Mouse (Mus musculus) stomach, postnatal 0 days (tissue): ENCODE data around the gene Cdt1. TPM values are rescaled to one million over a fixed set of nuclear protein-coding genes. Genes with fewer than 3 reads are reported as not detected.

Experiments
- ATAC-seq: fragments of 200-750 bp; cut with Nextera tagmentation; 2 replicates; pipeline ENCODE4 v1.8.0; 2017; ENCODE audit not compliant: low FRiP score, low TSS enrichment
- DNase-seq: peaks from one replicate; pipeline ENCODE4 v3.0.0-alpha.2; 2016; ENCODE audit warnings: low spot score
- H3K27ac ChIP-seq: fragments of 300-500 bp; sonication (generic); replicated peaks from 2 replicates; pipeline ENCODE4 v1.5.1; 2014; ENCODE audit warnings: mild to moderate bottlenecking, control low read depth
- H3K27me3 ChIP-seq: fragments of 300-500 bp; sonication (generic); 2 replicates; pipeline ENCODE4 v1.6.1; 2014; ENCODE audit warnings: low read length; ENCODE audit not compliant: control insufficient read depth, insufficient read depth
- H3K36me3 ChIP-seq: fragments of 300-500 bp; sonication (generic); 2 replicates; pipeline ENCODE4 v1.6.1; 2014; ENCODE audit warnings: low read length, mixed read lengths; ENCODE audit not compliant: control insufficient read depth, insufficient read depth
- H3K4me1 ChIP-seq: fragments of 300-500 bp; sonication (generic); replicated peaks from 2 replicates; pipeline ENCODE4 v1.6.1; 2014; ENCODE audit warnings: antibody characterized with exemption; ENCODE audit not compliant: control insufficient read depth, insufficient read depth
- H3K4me2 ChIP-seq: fragments of 300-500 bp; sonication (generic); replicated peaks from 2 replicates; pipeline ENCODE4 v1.6.1; 2014; ENCODE audit warnings: low read depth, mild to moderate bottlenecking, control low read depth, moderate library complexity
- H3K4me3 ChIP-seq: fragments of 300-500 bp; sonication (generic); 2 replicates; pipeline ENCODE4 v1.5.1; 2014; ENCODE audit warnings: low read depth, low read length, control low read depth
- H3K9ac ChIP-seq: fragments of 300-500 bp; sonication (generic); 2 replicates; pipeline ENCODE4 v1.6.1; 2014; ENCODE audit warnings: mild to moderate bottlenecking, low read length, control low read depth, mixed read lengths
- H3K9me3 ChIP-seq: fragments of 300-500 bp; sonication (generic); 2 replicates; pipeline ENCODE4 v1.6.1; 2016; ENCODE audit warnings: low read length; ENCODE audit not compliant: control insufficient read depth
- CTCF ChIP-seq: IDR thresholded peaks from 2 replicates; pipeline ENCODE4 v1.5.1; 2016; ENCODE audit warnings: antibody characterized with exemption, low read depth, mild to moderate bottlenecking, moderate library complexity
- EP300 ChIP-seq: optimal IDR thresholded peaks from 2 replicates; pipeline ENCODE3; 2016; ENCODE audit warnings: antibody characterized with exemption
- WGBS: fragments of 180-500 bp; shearing (Covaris S2); extraction: QIAGEN DNeasy Blood & Tissue Kit; methylation state at CpG from one replicate; pipeline ENCODE4 v1.1.7; 2014; 5-methylcytosine and 5-hydroxymethylcytosine counted together
- microRNA-seq: library from miRNA; unstranded; fragments of <30 nt; microRNA quantifications from one replicate; pipeline ENCODE4, GENCODE M21; 2016
- polyA plus RNA-seq: library from polyadenylated mRNA; unstranded; fragments of >200 nt; fragmentation: Nextera tagmentation; extraction: Ambion mirVana; gene quantifications from 2 replicates; pipeline ENCODE4 v1.2.1, GENCODE M21; 2015

Cdt1 gene
- polyA plus RNA-seq, 1 experiment from 2014 or later = 11.8 TPM

GRCm38 (mm10) chr8:122616181-122616905, 48.5 kb downstream of the Cdt1 start:
- no peak for DNase-seq
- WGBS = 44% methylated on average over 9 of the region's 9 CpGs
- H3K36me3 ChIP-seq = peaks cover 7% of the 10 kb centered on the region
- H3K4me3 ChIP-seq = no peak overlapping the region
- H3K9me3 ChIP-seq = no peaks in the 10 kb centered on the region
- ATAC-seq = no peak
- TF ChIP-seq EP300 = no peak
- no peak for TF ChIP-seq CTCF
- no peaks in the 10 kb centered on the region; the same call in 1 of the 2 replicates for H3K4me1 ChIP-seq
- no peak overlapping the region for H3K27ac ChIP-seq
- no peaks in the 10 kb centered on the region for H3K27me3 ChIP-seq
- H3K4me2 ChIP-seq = no peak overlapping the region
- H3K9ac ChIP-seq = no peak overlapping the region

- Histone ChIP-seq H3K27ac (no peak overlapping the region), H3K9me3 (no peaks in the 10 kb centered on the region), H3K4me2 (no peak overlapping the region), H3K4me3 (no peak overlapping the region), H3K36me3 (peaks cover 7% of the 10 kb centered on the region), H3K27me3 (no peaks in the 10 kb centered on the region), H3K4me1 (no peaks in the 10 kb centered on the region), H3K9ac (no peak overlapping the region)
- 26% methylated on average over 5 of the region's 7 CpGs for WGBS
- peak; percentile 14 for ATAC-seq
- peak; percentile 78 for TF ChIP-seq CTCF
- no peak for TF ChIP-seq EP300
- DNase-seq = peak; percentile 88
Observed at GRCm38 (mm10) chr8:122617947-122618546, 50.2 kb downstream of the Cdt1 start.

GRCm38 (mm10) chr8:122618660-122619378, 51.0 kb downstream of the Cdt1 start:
- H3K9me3 ChIP-seq = no peaks in the 10 kb centered on the region
- DNase-seq = no peak
- no peak overlapping the region for H3K4me3 ChIP-seq
- ATAC-seq = no peak
- H3K9ac ChIP-seq = no peak overlapping the region
- no peak overlapping the region for H3K27ac ChIP-seq
- H3K4me1 ChIP-seq = no peaks in the 10 kb centered on the region
- no peak overlapping the region for H3K4me2 ChIP-seq
- no peaks in the 10 kb centered on the region for H3K27me3 ChIP-seq
- peaks cover 7% of the 10 kb centered on the region for H3K36me3 ChIP-seq
- 73% methylated on average over 6 of the region's 6 CpGs for WGBS
- no peak for TF ChIP-seq CTCF
- no peak for TF ChIP-seq EP300

GRCm38 (mm10) chr8:122620446-122620845, 52.6 kb downstream of the Cdt1 start:
- Histone ChIP-seq H3K27me3 (no peaks in the 10 kb centered on the region), H3K4me2 (no peak overlapping the region), H3K9ac (no peak overlapping the region), H3K4me1 (no peaks in the 10 kb centered on the region), H3K9me3 (no peaks in the 10 kb centered on the region), H3K36me3 (no peaks in the 10 kb centered on the region), H3K4me3 (no peak overlapping the region), H3K27ac (no peak overlapping the region)
- TF ChIP-seq EP300 (no peak), CTCF (no peak)
- no peak for DNase-seq
- ATAC-seq = no peak
- 35% methylated on average over 5 of the region's 5 CpGs for WGBS

- H3K9ac ChIP-seq = no peak within 1 kb of the TSS
- TF ChIP-seq CTCF (no peak), EP300 (no peak)
Observed at GRCm38 (mm10) chr8:122622727-122623126, 54.9 kb downstream of the Cdt1 start, which contains the start of gene Pabpn1l. Pabpn1l (minus strand) TSS chr8:122622739.

More at GRCm38 (mm10) chr8:122622727-122623126, 54.9 kb downstream of the Cdt1 start, which contains the start of gene Pabpn1l:
- no peak for ATAC-seq
- Histone ChIP-seq H3K4me2 (no peak within 1 kb of the TSS), H3K36me3 (no peaks in the 10 kb centered on the region), H3K4me3 (no peak within 1 kb of the TSS), H3K27ac (no peak within 1 kb of the TSS), H3K9me3 (no peaks in the 10 kb centered on the region), H3K4me1 (no peaks in the 10 kb centered on the region), H3K27me3 (no peaks in the 10 kb centered on the region)
- DNase-seq = no peak
- 60% methylated on average over 6 of the region's 6 CpGs for WGBS

Small RNAs within 50 kb of the gene (microRNA-seq; reads per million reads assigned to microRNA genes)
- gene Mir6396 = not detected

Other genes starting within 250 kb of the Cdt1 start
- not detected in 2 replicates for gene Trhr2, start 207.3 kb upstream of the Cdt1 start, polyA plus RNA-seq
- gene Zc3h18, start 191.4 kb upstream of the Cdt1 start, polyA plus RNA-seq = 19.4 and 19.8 TPM in 2 replicates
- gene Il17c, start 146.0 kb upstream of the Cdt1 start, polyA plus RNA-seq = 0.15 and 0.32 TPM in 2 replicates
- gene Cyba, start 135.1 kb upstream of the Cdt1 start, polyA plus RNA-seq = 250 and 267 TPM in 2 replicates
- 34.6 and 35.7 TPM in 2 replicates for gene Mvd, start 124.6 kb upstream of the Cdt1 start, polyA plus RNA-seq
- gene Snai3, start 107.3 kb upstream of the Cdt1 start, polyA plus RNA-seq = 1.4 and 1.6 TPM in 2 replicates
- gene Rnf166, start 92.0 kb upstream of the Cdt1 start, polyA plus RNA-seq = 31.2 and 32.2 TPM in 2 replicates
- 33.1 and 34.5 TPM in 2 replicates for gene Ctu2, start 91.9 kb upstream of the Cdt1 start, polyA plus RNA-seq
- 7.0 and 8.2 TPM in 2 replicates for gene Piezo1, start 16.7 kb upstream of the Cdt1 start, polyA plus RNA-seq
- gene Aprt, start 8.9 kb downstream of the Cdt1 start, polyA plus RNA-seq = 311 and 314 TPM in 2 replicates
- 8.2 TPM in 2 replicates for gene Galns, start 43.4 kb downstream of the Cdt1 start, polyA plus RNA-seq
- gene Trappc2l, start 43.6 kb downstream of the Cdt1 start, polyA plus RNA-seq = 48.0 and 49.5 TPM in 2 replicates
- 0.08 TPM in 1 of 2 replicates, not detected in the other for gene Pabpn1l, start 54.7 kb downstream of the Cdt1 start, polyA plus RNA-seq
- gene Cbfa2t3, start 131.1 kb downstream of the Cdt1 start, polyA plus RNA-seq = 1.8 and 2.4 TPM in 2 replicates
- 14.7 and 15.4 TPM in 2 replicates for gene Acsf3, start 207.5 kb downstream of the Cdt1 start, polyA plus RNA-seq